Mouse (Mus musculus) 3T3-L1 (cell line): Measurements from ENCODE around the gene Asphd2.
"Not testable (repeated sequence)": the region's sequence is repeated elsewhere in the genome, so short reads cannot be mapped to it uniquely, and the experiment has no call there.

Source experiments
- DNase-seq: peaks from one replicate; pipeline ENCODE4 v3.0.0-alpha.2; 2015; ENCODE audit warnings: low read depth, low spot score

Asphd2 gene

DNA sequence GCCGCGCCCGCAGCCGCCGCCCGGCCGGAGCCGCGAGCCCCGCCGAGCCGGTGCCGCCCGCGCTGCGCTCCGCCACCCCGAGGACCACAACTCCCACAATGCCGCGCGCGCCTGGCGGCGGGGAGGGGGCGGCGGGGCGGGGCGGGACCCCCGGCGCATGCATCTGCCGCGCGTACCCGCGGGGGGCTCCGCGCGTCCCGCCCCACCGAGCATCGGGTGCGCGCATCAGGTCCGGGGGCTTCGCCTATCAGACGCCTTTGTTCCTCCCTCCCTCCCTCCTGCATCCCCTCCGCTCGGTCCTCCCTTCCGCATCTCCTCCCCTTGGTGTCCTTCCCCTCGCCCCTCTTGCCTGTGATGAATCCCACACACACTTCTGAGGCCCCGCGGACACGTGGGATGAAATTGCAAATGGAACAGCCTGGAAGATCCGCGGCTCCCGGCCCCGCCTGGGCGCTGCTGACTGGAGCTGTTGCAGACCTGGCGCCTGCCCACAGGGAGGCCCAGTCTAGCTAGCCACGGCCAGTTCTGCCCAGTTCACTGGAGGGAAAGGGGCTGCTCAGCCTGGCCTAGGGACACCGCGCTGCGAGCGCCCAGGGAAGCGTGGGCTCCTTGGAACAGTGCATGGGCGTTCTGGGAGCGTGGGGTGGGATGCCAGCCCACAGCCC is at the start of gene Asphd2:
Asphd2 (minus strand) TSS at position 88 of the 665 bp plus-strand sequence.
- peak; percentile 47 for DNase-seq

- no peak for DNase-seq
Measured at GRCm38 (mm10) chr5:112438535-112438934, 43.9 kb upstream of the Asphd2 start.

GRCm38 (mm10) chr5:112433004-112433403 is 38.3 kb upstream of the Asphd2 start:
- DNase-seq = peak; percentile 77

DNA sequence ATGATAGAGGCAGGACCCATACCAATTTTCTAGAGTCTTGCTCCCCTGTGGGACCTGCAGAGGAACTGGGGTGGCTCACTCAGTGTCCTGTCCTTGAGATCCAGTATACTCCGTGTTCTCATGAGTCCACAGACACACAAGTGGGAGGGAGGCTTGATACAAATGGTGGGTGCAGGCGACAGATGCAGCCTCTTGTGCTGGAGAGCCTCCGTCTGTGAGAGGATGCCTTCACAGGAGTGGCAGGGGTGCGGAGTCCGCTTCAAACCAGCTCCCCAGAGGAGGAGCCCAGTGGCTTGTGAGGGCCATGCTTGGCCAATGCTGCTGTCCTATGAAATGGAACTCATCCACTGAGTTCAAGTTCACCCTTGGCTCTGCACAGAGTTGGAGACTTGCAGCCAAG is 37.4 kb upstream of the Asphd2 start:
- DNase-seq = no peak

- DNase-seq = no peak
Measured at GRCm38 (mm10) chr5:112431120-112431775, 36.6 kb upstream of the Asphd2 start.

- peak; percentile 61 for DNase-seq
Measured at GRCm38 (mm10) chr5:112428944-112429343, 34.3 kb upstream of the Asphd2 start.

- DNase-seq = peak; percentile 80
Measured at GRCm38 (mm10) chr5:112427283-112427682, 32.6 kb upstream of the Asphd2 start.

DNA sequence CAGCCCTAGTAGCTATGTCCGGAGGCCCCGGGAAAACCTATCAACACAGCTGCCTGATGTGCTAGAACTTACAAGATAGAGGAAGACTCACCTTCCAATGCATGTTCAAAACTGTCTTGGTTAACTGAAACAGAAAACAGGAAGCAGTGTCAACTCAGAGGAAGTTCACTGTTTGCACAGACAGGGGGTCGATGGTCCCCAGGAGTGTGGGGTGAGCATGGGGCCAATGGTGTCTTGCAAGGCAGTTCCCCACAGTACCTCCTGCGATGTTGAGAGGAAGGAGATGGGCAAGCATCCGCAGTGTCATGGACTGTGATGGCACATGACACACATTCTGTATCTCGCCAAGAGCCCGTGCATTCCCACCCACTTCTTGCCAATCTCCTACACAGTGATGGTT is 32.0 kb upstream of the Asphd2 start:
- no peak for DNase-seq

- DNase-seq = no peak
Measured at GRCm38 (mm10) chr5:112419535-112419934, 24.9 kb upstream of the Asphd2 start.

- DNase-seq = no peak
Measured at GRCm38 (mm10) chr5:112418023-112418422, 23.4 kb upstream of the Asphd2 start.

GRCm38 (mm10) chr5:112416673-112417072 is 22.0 kb upstream of the Asphd2 start:
- DNase-seq = no peak

DNA sequence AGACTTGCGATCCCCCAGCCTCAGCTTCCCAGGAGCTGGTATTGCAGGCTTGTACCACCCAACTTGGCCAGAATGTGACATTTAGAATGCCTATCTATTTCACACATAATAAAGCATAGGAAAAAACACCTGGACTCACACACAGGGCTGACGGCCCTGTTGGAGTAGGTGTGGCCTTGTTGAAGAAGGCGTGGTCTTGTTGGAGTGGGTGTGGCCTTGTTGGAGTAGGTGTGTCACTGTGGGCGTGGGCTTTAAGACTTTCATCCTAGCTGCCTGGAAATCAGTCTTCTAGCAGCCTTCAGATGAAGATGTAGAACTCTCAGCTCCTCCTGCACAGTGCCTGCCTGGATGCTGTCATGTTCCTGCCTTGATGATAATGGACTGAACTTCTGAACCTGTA is 18.1 kb upstream of the Asphd2 start:
- not testable (repeated sequence) for DNase-seq

DNA sequence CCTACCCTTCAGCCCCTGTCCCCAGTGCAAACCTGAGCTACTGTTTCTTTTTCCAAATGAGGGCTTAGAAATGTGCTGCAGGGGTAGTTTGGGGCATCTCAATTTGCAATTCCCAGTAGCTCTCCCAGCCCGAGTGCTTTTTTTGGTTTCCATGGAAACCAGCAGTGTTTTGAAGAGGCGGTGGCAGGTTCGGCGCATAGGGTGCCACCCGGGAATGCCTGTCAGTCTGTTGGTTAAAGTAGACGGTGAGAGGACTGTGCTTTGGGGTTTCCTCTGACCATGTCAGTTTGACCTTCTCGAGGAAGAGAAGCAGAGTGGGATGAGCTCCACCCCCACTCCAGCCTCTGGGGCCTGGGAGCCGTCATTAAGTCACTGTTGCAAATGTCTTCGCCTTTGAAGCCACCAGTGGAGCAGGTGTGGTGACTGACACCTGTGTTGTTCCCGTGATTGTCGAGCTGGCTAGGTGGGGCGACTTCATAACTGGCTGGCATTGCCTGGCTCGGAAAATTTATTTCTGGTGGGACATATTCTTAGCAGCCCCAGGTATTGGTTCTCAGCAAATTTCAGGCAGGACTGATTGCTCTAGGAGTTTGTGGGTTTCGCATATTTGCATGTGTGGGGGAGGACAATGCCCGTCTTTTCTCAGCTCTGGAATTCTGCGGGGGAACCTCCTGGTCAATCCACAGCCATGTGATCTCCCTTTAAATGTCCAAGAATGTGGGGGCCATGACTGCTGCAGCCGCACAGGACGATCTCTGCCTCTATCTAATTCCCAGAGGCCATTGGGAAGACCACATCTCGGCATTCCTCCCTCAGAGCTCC is 17.1 kb upstream of the Asphd2 start:
- DNase-seq = no peak

DNA sequence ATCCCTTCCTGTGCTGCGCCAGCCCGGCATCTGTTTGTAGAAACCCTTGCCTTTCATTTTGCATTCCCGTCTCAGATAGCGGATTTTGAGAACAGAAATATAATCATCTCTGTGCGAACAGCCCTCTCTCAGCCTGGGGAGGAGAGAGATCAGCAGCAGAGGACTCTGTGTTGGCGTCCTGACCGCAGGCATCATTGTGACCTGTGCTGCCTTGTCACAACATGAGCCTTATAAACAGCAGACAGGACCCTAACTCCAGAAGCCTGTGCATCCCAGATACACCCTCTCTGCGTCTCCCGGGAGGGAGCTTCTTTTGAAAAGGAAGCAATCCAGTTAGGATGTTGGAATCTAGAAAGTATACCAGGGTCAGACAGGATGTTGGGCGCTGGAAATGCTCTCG is 16.4 kb upstream of the Asphd2 start:
- DNase-seq = no peak

DNA sequence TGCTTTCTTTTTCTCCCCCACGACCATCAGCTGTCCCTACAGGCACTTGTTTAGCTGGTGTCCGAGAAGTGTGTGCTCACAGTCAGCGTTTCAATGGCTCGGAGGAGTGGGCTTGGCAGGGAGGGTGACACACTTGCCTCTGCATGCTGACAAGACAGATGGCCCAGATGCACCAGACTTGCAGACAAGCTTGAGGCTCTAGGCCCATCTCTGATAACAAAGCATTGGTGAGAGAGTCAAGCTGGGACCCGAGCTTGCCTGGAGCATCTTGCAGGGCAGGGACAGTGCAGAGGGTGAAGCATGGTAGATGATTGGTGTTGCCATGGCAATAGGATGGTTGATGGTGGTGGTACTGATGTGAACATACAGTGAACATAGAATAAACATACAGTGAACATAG is 14.6 kb upstream of the Asphd2 start:
- DNase-seq = no peak

DNA sequence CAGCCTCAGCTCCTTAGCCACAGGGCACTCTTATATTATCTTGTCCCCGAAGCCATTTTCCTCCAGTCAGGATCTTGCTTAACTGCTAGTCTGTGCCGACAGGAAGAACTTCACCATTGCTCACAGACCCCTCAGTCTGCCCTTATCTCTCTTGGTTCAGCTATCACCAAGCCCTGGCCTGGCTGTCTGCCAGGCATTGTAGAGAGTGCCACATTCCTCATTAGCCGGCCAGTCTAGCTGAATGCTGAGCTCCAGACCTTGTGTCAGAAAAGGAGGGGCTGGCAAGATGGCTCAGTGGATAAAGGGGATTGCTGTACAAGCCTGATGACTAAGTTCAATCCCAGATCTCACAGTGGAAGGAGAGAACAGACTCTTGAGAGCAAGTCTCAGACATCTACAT is 11.4 kb upstream of the Asphd2 start:
- no peak for DNase-seq

GRCm38 (mm10) chr5:112402437-112402836 is 7.8 kb upstream of the Asphd2 start:
- DNase-seq = peak; percentile 24

GRCm38 (mm10) chr5:112399284-112399683 is 4.6 kb upstream of the Asphd2 start:
- DNase-seq = no peak

DNA sequence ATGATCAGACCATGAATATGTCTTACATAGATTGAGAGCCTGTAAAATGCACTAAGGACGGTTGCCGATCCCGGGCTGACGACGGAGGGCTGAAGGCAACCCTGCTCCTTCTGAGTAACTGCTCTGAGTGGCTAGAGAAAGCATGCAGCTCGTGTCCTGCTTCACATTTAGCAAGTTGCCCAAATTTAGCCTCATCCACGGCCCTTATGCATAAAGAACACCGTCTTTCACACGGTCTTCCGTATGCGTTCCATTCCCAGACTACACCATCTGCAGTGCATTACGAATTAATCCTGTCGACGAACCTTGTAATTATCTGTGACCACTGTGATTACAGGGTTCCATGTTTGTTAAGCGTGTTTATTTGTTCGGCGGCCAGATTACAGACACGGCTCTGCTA is 1.4 kb upstream of the Asphd2 start:
- no peak for DNase-seq

DNA sequence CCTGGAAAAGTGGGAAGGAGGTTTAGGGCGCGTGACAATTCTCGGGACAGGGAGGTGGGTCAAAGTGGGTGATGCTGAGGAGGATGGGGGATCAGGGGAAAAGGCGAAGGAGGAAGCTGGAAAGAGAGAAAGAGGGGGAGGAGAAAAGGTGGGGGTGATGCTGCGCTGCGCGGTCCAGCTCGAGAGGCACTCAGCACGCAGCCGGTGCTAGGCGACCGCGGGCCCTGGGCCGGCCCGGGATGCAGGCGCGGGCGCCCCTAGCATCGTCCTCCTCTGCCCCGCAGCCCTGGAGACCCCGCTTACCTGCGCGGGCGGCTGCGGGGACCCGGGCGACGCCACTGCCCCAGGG is 277 bp downstream of the Asphd2 start:
- DNase-seq = no peak

DNA sequence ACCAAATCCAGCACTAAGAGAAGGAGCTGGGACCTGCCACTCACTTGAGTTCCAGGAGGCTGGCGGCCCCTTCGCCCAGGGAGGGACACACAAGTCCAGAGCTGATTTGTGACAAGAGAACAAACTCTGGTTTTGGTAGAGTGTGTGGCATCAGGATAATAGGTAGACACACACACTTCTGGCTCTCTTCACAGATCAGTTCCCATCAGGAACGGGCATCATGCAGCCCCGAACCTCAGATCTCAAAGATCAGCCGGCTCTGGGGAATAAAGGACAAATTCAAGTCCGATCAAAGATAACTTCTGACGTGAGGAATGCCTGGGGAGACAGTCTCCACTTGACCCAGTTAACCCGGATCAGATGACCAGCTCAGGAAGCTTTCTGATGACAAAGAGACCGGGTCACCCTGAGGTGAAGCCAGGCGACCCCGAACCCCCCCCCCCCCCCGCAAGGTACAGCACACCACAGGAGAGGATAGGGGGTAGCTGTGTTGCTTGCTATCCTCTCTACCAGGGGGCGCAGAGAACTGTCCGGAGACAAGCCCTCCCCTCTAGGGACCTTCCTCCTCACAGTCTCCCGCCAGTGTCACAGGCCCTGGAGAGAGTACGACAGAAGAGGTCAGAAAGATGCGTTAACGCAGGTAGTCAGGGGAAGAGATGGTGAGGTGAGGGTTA is 788 bp downstream of the Asphd2 start:
- DNase-seq = no peak

GRCm38 (mm10) chr5:112391676-112392323 is 2.9 kb downstream of the Asphd2 start:
- no peak for DNase-seq
